Mouse (Mus musculus): ENCODE results near the gene Olfr1047. TPM values are rescaled to one million over a fixed set of nuclear protein-coding genes. Genes with fewer than 3 reads are reported as not detected.
"Not testable (repeated sequence)": the region's sequence is repeated elsewhere in the genome, so short reads cannot be mapped to it uniquely, and the experiment has no call there.

Gene Olfr1047
- polyA plus RNA-seq (2014; fragmentation: Nextera tagmentation; extraction: Ambion mirVana): not detected in 2 replicates

- TF ChIP-seq CTCF (IDR thresholded peaks at IDR 0.05; ENCODE audit: low read depth): no peak
- 84% methylated on average over 1 of the region's 1 CpGs for WGBS
- H3K36me3 ChIP-seq (ENCODE audit: insufficient read depth): no peaks in the 10 kb centered on the region
- no peaks in the 10 kb centered on the region for H3K9me3 ChIP-seq (ENCODE audit: low read depth, low read length)
- DNase-seq (no peak), ATAC-seq (ENCODE audit: insufficient read depth) (no peak)
- H3K27ac ChIP-seq (ENCODE audit: low read depth): no peak within 1 kb of the TSS
- no peak within 1 kb of the TSS for H3K4me3 ChIP-seq (ENCODE audit: low read depth, low read length)
- no peak within 1 kb of the TSS for H3K9ac ChIP-seq
- no peak within 1 kb of the TSS for H3K4me2 ChIP-seq
- H3K27me3 ChIP-seq (ENCODE audit: insufficient read depth, low read length): no peaks in the 10 kb centered on the region
- H3K4me1 ChIP-seq (ENCODE audit: insufficient read depth): no peaks in the 10 kb centered on the region
These were observed at the start of gene Olfr1047 for GRCm38 (mm10) chr2:86231301-86231700. Olfr1047 (minus strand) TSS chr2:86231401.

- H3K9ac ChIP-seq; H3K4me3 ChIP-seq (ENCODE audit: low read depth, low read length); H3K36me3 ChIP-seq (ENCODE audit: insufficient read depth); DNase-seq; ATAC-seq (ENCODE audit: insufficient read depth); H3K9me3 ChIP-seq (ENCODE audit: low read depth, low read length); H3K4me2 ChIP-seq; H3K27ac ChIP-seq (ENCODE audit: low read depth); H3K27me3 ChIP-seq (ENCODE audit: insufficient read depth, low read length); H3K4me1 ChIP-seq (ENCODE audit: insufficient read depth): not testable (repeated sequence)
These were observed 47.8 kb upstream of the Olfr1047 start, which contains the start of gene Olfr1051 for GRCm38 (mm10) chr2:86278988-86279387. Olfr1051 (minus strand) TSS chr2:86279088.

GRCm38 (mm10) chr2:86258228-86258627, 27.0 kb upstream of the Olfr1047 start, which contains the start of gene Olfr1049:
Olfr1049 (minus strand) TSS chr2:86258328.
- not testable (repeated sequence) for H3K4me3 ChIP-seq (ENCODE audit: low read depth, low read length); H3K36me3 ChIP-seq (ENCODE audit: insufficient read depth); ATAC-seq (ENCODE audit: insufficient read depth); H3K4me2 ChIP-seq; H3K9ac ChIP-seq; DNase-seq; H3K27me3 ChIP-seq (ENCODE audit: insufficient read depth, low read length); H3K4me1 ChIP-seq (ENCODE audit: insufficient read depth); H3K27ac ChIP-seq (ENCODE audit: low read depth); H3K9me3 ChIP-seq (ENCODE audit: low read depth, low read length)

- Histone ChIP-seq H3K27ac (ENCODE audit: low read depth) (no peak within 1 kb of the TSS), H3K9me3 (ENCODE audit: low read depth, low read length) (no peaks in the 10 kb centered on the region), H3K4me2 (no peak within 1 kb of the TSS), H3K9ac (no peak within 1 kb of the TSS), H3K4me3 (ENCODE audit: low read depth, low read length) (no peak within 1 kb of the TSS), H3K27me3 (ENCODE audit: insufficient read depth, low read length) (no peaks in the 10 kb centered on the region), H3K36me3 (ENCODE audit: insufficient read depth) (no peaks in the 10 kb centered on the region), H3K4me1 (ENCODE audit: insufficient read depth) (no peaks in the 10 kb centered on the region)
- ATAC-seq (ENCODE audit: insufficient read depth) (no peak), DNase-seq (no peak)
- TF ChIP-seq CTCF (IDR thresholded peaks at IDR 0.05; ENCODE audit: low read depth): no peak
These were observed 9.0 kb upstream of the Olfr1047 start, which contains the start of gene Olfr1048 for GRCm38 (mm10) chr2:86240189-86240588. Olfr1048 (minus strand) TSS chr2:86240289.

- Histone ChIP-seq H3K27me3 (ENCODE audit: insufficient read depth, low read length) (no peaks in the 10 kb centered on the region), H3K4me3 (ENCODE audit: low read depth, low read length) (no peak within 1 kb of the TSS), H3K9ac (no peak within 1 kb of the TSS), H3K4me2 (no peak within 1 kb of the TSS), H3K27ac (ENCODE audit: low read depth) (no peak within 1 kb of the TSS), H3K9me3 (ENCODE audit: low read depth, low read length) (no peaks in the 10 kb centered on the region), H3K36me3 (ENCODE audit: insufficient read depth) (no peaks in the 10 kb centered on the region), H3K4me1 (ENCODE audit: insufficient read depth) (no peaks in the 10 kb centered on the region)
- DNase-seq (no peak), ATAC-seq (ENCODE audit: insufficient read depth) (no peak)
- TF ChIP-seq CTCF (IDR thresholded peaks at IDR 0.05; ENCODE audit: low read depth): no peak
- WGBS: 66% methylated on average over 2 of the region's 2 CpGs
These were observed 12.0 kb downstream of the Olfr1047 start, which contains the start of gene Olfr1046 for GRCm38 (mm10) chr2:86219214-86219613. Olfr1046 (minus strand) TSS chr2:86219314.

GRCm38 (mm10) chr2:86202909-86203308, 28.3 kb downstream of the Olfr1047 start, which contains the start of gene Olfr1045:
Olfr1045 (minus strand) TSS chr2:86203009.
- ATAC-seq (ENCODE audit: insufficient read depth): no peak
- TF ChIP-seq CTCF (IDR thresholded peaks at IDR 0.05; ENCODE audit: low read depth): no peak

GRCm38 (mm10) chr2:86195863-86196262, 35.3 kb downstream of the Olfr1047 start:
- Histone ChIP-seq H3K4me3 (ENCODE audit: low read depth, low read length) (no peak overlapping the region), H3K9ac (no peak overlapping the region), H3K9me3 (ENCODE audit: low read depth, low read length) (no peaks in the 10 kb centered on the region), H3K4me2 (no peak overlapping the region), H3K27ac (ENCODE audit: low read depth) (no peak overlapping the region), H3K4me1 (ENCODE audit: insufficient read depth) (no peaks in the 10 kb centered on the region), H3K36me3 (ENCODE audit: insufficient read depth) (no peaks in the 10 kb centered on the region), H3K27me3 (ENCODE audit: insufficient read depth, low read length) (no peaks in the 10 kb centered on the region)
- TF ChIP-seq CTCF (IDR thresholded peaks at IDR 0.05; ENCODE audit: low read depth): no peak
- ATAC-seq (ENCODE audit: insufficient read depth) (no peak), DNase-seq (no peak)
- WGBS: 32% methylated on average over 1 of the region's 1 CpGs

More at GRCm38 (mm10) chr2:86202909-86203308, 28.3 kb downstream of the Olfr1047 start, which contains the start of gene Olfr1045:
- H3K4me2 ChIP-seq: no peak within 1 kb of the TSS
- H3K9me3 ChIP-seq (ENCODE audit: low read depth, low read length): no peaks in the 10 kb centered on the region
- no peaks in the 10 kb centered on the region for H3K36me3 ChIP-seq (ENCODE audit: insufficient read depth)
- no peak for DNase-seq
- no peaks in the 10 kb centered on the region for H3K4me1 ChIP-seq (ENCODE audit: insufficient read depth)
- H3K9ac ChIP-seq: no peak within 1 kb of the TSS
- no peaks in the 10 kb centered on the region for H3K27me3 ChIP-seq (ENCODE audit: insufficient read depth, low read length)
- no peak within 1 kb of the TSS for H3K27ac ChIP-seq (ENCODE audit: low read depth)
- no peak within 1 kb of the TSS for H3K4me3 ChIP-seq (ENCODE audit: low read depth, low read length)

- DNase-seq (no peak), ATAC-seq (ENCODE audit: insufficient read depth) (no peak)
- no peaks in the 10 kb centered on the region for H3K4me1 ChIP-seq (ENCODE audit: insufficient read depth)
- H3K9ac ChIP-seq: no peak within 1 kb of the TSS
- no peaks in the 10 kb centered on the region for H3K27me3 ChIP-seq (ENCODE audit: insufficient read depth, low read length)
- H3K9me3 ChIP-seq (ENCODE audit: low read depth, low read length): no peaks in the 10 kb centered on the region
- H3K4me3 ChIP-seq (ENCODE audit: low read depth, low read length): no peak within 1 kb of the TSS
- TF ChIP-seq CTCF (IDR thresholded peaks at IDR 0.05; ENCODE audit: low read depth): no peak
- H3K36me3 ChIP-seq (ENCODE audit: insufficient read depth): no peaks in the 10 kb centered on the region
- no peak within 1 kb of the TSS for H3K4me2 ChIP-seq
- no peak within 1 kb of the TSS for H3K27ac ChIP-seq (ENCODE audit: low read depth)
These were observed 45.6 kb downstream of the Olfr1047 start, which contains the start of gene Olfr52 for GRCm38 (mm10) chr2:86185583-86185982. Olfr52 (minus strand) TSS chr2:86185683.

Measured in lung, embryonic 14.5 days (tissue).